Mouse (Mus musculus): ENCODE measurements at regions not wholly inside any gene's neighbourhood (a gene's known extent, or its start where the extent isn't known, plus 50 kb on each side); places are given as distances from the start of the nearest gene placed in this dataset.
A peak's percentile ranks its signal among the peaks of the same experiment; 100 is the strongest.

GRCm38 (mm10) chr14:97170841-97171240 lies 651.9 kb upstream of the Klhl1 start:
- DNase-seq (ENCODE audit: extremely low read depth, insufficient read length, low spot score), result no peak

- no peak for DNase-seq (ENCODE audit: extremely low read depth, insufficient read length, low spot score)
Observed at GRCm38 (mm10) chr14:97165793-97166192, 646.9 kb upstream of the Klhl1 start.

DNA sequence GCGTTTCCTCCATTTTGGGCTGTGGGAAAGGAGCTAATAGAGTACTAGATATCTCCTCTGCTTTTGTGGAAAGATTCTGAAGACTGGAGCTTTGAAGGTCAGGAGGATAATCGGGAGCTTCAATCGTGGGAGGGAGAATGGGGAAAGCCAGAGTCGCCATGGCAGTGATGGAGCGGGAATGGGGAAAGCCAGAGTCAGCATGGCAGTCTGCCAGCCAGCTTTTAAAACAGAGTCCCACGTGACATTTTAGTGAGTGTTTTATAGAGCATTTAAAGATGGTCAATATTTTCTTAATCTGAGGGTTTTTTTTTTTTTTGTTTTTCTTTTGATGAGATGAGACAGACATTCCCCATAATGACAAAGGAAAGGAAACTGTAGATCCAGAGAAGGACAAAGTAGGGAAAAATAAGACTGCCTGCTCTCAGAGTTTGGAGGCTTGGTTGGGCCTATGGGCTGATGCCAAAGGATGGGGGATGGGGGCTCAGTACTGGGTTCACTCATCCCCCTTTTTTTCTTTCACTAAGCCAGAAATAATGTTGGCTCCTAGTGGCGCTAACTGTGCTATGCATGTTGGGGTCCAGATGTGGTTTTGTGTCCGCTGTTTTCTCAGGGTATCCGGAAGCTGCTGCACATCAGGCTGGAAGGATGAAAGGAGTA lies 630.2 kb upstream of the Klhl1 start:
- no peak for DNase-seq (ENCODE audit: extremely low read depth, insufficient read length, low spot score)

DNA sequence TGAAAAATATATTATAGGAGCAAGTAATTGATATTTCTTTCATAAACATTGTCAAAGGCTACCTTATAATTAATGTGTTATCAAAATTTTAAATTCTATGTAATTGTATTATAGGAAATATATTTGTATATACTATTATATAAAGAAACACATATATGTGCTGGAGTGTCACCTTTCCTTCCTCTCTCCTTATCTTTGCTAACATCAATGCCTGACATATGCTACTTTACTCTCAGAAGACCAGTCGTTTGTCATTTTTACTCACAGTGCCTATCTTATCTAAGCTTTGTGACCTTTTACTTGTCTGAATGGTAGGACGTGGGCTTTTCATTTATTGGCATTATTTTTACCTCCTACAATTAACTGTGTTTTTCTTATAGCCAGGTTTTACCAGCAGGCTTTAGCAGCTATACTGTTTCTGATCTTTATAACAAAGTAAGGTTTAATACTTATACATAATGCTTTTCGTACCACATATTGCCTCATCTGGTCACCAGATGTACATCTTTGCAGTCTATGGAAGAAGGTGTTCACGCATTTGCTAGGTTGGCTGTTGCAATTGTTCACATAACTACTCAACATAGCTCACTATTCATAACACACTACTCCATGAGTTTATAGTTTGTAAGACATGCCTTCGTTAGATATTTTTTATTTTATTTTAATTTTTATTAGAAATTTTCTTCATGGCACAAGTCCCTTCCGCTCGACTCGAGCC lies 597.2 kb upstream of the Klhl1 start:
- DNase-seq (ENCODE audit: extremely low read depth, insufficient read length, low spot score), result no peak

DNA sequence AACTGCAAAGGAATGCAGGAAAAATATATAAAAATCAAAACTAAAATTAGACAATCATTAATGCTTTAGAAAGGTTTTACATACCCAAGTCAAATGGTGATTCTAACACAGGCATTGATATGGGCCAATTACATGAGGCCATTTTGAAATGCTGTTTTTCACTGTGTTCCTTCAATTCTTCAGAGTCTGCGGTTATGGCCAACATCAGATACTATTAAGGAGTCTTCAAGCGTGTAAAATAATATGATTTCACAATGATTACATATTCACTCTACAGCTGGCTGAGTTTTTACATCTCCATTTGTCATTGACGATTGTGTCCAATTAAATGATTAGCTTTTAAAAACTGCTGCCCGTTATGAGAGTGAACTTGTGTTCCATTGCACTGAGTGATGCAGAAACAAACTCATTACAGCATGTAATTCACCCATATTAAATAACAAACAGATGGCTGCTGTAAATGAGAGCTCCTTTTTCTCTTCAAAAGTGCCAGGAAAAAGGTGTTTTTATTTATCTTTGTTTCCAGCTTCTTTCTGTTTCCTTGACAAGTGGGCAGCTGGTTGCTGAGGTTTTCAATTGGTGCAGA lies 582.3 kb upstream of the Klhl1 start:
- DNase-seq (ENCODE audit: extremely low read depth, insufficient read length, low spot score), result no peak

DNA sequence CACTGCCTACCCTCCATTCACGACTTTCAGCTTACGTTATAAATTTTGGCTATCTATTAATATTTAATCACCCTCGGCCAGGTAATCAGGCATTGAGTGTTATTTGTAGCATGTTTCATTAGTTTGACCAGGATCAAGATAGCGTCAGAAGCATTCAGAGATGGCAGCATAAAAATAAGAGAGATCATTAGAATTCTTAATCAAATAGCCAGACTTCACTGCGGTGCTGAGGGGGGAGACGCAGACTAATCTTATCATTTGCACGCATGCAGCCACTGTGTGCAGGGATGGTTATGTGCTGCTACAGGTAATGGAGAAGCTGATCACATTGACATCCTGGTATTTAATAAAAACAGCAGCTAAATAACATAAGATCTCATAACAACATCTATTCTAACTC lies 574.5 kb upstream of the Klhl1 start:
- DNase-seq (ENCODE audit: extremely low read depth, insufficient read length, low spot score), result no peak

DNA sequence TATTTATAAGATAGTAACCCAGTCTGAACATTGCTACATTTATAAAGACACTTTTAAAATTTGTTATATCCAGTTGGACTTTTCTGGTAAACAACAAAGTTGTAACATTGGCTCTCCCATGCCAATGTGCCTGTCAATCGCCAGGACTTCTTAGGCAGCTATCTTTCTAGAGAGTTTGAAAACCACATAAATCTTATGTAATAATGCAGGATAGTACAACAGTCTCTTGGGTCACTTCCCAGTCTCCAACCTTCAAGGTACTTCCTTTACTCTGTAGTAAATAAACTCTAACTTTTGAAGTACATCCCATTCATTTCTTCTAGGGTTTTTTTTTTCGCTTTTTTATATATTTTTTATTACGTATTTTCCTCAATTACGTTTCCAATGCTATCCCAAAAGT lies 570.0 kb upstream of the Klhl1 start:
- DNase-seq (ENCODE audit: extremely low read depth, insufficient read length, low spot score), result no peak

- no peak for DNase-seq (ENCODE audit: extremely low read depth, insufficient read length, low spot score)
Observed at GRCm38 (mm10) chr14:97087346-97087745, 568.4 kb upstream of the Klhl1 start.

DNA sequence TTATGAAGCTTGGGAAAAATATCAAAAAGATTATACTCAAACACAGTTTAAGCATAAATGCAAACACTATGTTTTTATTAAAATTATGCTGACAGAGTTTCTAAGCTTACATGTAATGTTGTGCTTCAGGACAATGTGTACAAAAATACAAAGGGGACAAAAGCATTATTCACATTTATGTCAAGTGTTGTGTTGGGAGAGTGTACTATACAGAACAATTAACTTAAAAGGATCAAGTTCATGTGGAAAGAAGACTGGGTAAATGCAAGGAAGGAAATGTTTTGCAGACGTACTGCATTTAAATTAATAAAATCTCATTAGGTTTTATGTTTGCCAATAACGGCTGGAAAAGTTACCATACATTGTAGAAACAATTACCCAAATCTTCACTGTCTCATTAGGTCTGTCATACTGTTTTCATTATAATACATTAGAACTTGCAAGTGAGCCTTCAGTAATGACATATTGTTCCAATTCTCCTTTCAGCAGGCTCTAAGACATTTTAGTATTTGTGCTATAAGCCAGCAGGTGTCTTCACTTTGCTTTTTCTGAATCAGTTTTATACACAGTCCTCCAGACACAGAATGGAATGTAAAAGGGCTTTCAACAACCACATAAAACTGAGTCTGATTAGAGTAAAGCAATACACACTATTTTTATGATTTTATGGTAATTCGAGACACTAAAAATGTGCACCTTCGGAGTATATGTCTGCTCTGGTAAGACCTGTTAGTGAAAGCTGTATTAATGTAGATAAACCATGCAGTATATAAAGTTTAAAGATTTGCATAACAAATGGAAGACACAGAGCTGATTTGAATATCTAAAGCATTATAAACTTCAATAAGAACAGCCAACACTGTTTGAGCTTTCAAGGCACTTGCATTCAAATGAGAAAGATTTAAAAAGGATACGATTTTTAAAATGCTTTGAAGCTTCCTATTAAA lies 567.7 kb upstream of the Klhl1 start:
- DNase-seq (ENCODE audit: extremely low read depth, insufficient read length, low spot score), result no peak

DNA sequence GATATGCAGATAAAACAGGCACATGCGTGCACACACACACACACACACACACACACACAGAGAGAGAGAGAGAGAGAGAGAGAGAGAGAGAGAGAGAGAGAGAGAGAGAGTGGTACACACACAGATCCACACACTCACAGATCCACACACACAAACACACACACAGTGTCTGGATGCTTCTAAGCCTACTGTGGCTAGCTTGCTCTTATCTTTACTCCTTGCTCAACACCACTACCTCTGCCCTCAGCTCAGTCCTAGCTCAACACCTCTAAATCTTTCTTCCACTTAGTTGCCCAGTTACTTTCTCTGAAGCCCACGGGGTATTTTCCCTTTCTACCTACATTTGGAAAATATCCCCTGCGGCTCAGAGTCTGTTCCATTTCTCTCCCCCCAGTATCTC lies 555.9 kb upstream of the Klhl1 start:
- no peak for DNase-seq (ENCODE audit: extremely low read depth, insufficient read length, low spot score)

- DNase-seq (ENCODE audit: extremely low read depth, insufficient read length, low spot score), result no peak
Observed at GRCm38 (mm10) chr14:97068770-97069169, 549.9 kb upstream of the Klhl1 start.

- no peak for DNase-seq (ENCODE audit: extremely low read depth, insufficient read length, low spot score)
Observed at GRCm38 (mm10) chr14:97068313-97068712, 549.4 kb upstream of the Klhl1 start.

DNA sequence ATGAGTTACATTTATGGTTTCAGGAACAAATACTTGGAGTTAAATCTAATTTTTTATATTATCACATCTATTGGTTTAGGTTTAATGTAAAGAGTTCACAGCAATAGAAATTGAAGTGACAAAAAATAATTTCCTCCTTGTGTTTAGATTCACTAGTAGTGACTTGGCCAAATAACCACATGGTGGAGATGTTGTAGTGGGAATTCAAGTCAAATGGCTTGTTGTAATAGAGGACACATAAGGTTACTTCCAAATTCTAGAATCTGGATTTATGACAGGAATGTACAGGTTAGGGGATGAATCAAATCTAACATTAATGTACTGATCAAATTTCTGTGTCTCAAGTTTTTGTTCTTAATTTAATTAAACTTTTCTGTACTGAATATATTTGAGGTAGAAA lies 526.4 kb upstream of the Klhl1 start:
- no peak for DNase-seq (ENCODE audit: extremely low read depth, insufficient read length, low spot score)

GRCm38 (mm10) chr14:97039850-97040249 lies 520.9 kb upstream of the Klhl1 start:
- no peak for DNase-seq (ENCODE audit: extremely low read depth, insufficient read length, low spot score)

GRCm38 (mm10) chr14:97028528-97028927 lies 509.6 kb upstream of the Klhl1 start:
- DNase-seq (ENCODE audit: extremely low read depth, insufficient read length, low spot score), result no peak

DNA sequence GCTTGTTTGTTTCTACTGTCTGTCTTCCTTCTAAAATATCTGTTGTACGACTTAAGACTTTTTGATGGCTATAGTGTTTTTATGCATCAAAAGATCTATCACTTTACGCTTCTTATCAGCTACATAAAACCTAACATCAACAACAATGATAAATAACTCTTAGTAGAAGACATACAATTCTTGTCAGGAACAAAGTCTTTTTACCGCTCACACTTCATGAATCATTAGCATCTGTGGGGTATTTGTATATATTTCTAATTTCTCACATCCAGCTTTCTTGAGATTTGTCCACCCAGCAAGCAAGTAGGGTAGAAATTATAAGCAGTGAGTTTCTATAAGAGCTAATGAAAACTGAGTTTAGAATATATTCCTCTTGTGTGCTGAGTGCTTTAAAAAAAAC lies 487.4 kb upstream of the Klhl1 start:
- no peak for DNase-seq (ENCODE audit: extremely low read depth, insufficient read length, low spot score)

DNA sequence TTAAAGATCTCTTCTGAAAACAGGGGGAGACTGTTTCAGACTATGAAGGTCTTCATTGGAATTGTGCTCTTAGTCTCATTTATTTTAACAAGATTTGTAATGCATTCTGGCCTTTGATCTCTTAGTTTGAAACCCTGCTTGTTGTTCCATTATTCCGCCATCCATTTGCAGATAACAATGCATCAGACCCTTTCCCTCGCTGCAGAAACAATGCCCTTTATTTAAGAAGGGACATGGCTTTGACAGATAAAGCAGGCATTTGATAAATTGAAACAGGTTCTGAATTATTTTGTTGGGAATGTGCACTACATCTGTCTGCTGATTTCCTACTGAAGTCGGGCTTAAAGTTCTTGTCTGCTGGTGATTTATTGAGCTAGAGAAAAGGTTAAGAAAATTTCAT lies 476.2 kb upstream of the Klhl1 start:
- no peak for DNase-seq (ENCODE audit: extremely low read depth, insufficient read length, low spot score)

GRCm38 (mm10) chr14:96990542-96991162 lies 471.8 kb upstream of the Klhl1 start:
- no peak for DNase-seq (ENCODE audit: extremely low read depth, insufficient read length, low spot score)

GRCm38 (mm10) chr14:96963074-96963447 lies 444.2 kb upstream of the Klhl1 start:
- DNase-seq (ENCODE audit: extremely low read depth, insufficient read length, low spot score), result no peak

GRCm38 (mm10) chr14:96962426-96963073 lies 443.6 kb upstream of the Klhl1 start:
- DNase-seq (ENCODE audit: extremely low read depth, insufficient read length, low spot score), result peak; percentile 1
